Mouse (Mus musculus): ENCODE measurements around the gene Gm20388. TPM values are rescaled to one million over a fixed set of nuclear protein-coding genes. Genes with fewer than 3 reads are reported as not detected.

Gm20388 gene
- total RNA-seq, 2 experiments from 2014 or later, result 18.5 to 23.8 TPM

DNA sequence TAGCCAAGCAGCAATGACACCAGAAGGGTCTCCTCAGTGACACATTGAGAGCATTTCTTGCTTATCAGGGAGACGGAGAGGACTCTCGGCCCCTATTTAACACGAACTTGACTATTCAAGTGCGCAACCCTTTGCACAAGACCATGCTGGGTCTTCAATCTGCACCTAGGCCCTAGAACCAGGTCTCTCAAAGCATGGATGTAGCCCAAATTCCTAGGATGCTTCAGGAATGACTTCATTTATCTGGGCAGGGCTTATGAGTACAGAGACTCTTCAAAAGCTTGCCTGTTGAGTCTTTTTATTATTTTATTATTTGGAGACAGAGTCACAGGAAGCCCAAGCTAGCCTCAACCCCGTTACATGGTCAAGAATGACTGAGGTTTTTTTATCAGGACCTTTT is 3373.9 kb downstream of the Gm20388 start:
- no peak for ATAC-seq (replicated peaks; ENCODE audit: poor library complexity, severe bottlenecking)

GRCm38 (mm10) chr8:123287362-123287761 is 3376.7 kb downstream of the Gm20388 start:
- ATAC-seq (replicated peaks; ENCODE audit: poor library complexity, severe bottlenecking), result no peak

GRCm38 (mm10) chr8:123290166-123290565 is 3379.5 kb downstream of the Gm20388 start:
- ATAC-seq (replicated peaks; ENCODE audit: poor library complexity, severe bottlenecking), result peak; percentile 73; the same call in 1 of the 2 replicates

- no peak for ATAC-seq (replicated peaks; ENCODE audit: poor library complexity, severe bottlenecking)
These were observed 3380.0 kb downstream of the Gm20388 start for GRCm38 (mm10) chr8:123290679-123291078.

GRCm38 (mm10) chr8:123291716-123292115 is 3381.1 kb downstream of the Gm20388 start:
- ATAC-seq (replicated peaks; ENCODE audit: poor library complexity, severe bottlenecking), result no peak

GRCm38 (mm10) chr8:123292281-123292680 is 3381.6 kb downstream of the Gm20388 start:
- ATAC-seq (replicated peaks; ENCODE audit: poor library complexity, severe bottlenecking), result no peak

- ATAC-seq (replicated peaks; ENCODE audit: poor library complexity, severe bottlenecking), result no peak
These were observed 3382.1 kb downstream of the Gm20388 start for GRCm38 (mm10) chr8:123292785-123293184.

- no peak for ATAC-seq (replicated peaks; ENCODE audit: poor library complexity, severe bottlenecking)
These were observed 3387.7 kb downstream of the Gm20388 start for GRCm38 (mm10) chr8:123298301-123298700.

GRCm38 (mm10) chr8:123308738-123309137 is 3398.1 kb downstream of the Gm20388 start:
- ATAC-seq (replicated peaks; ENCODE audit: poor library complexity, severe bottlenecking), result no peak

- ATAC-seq (replicated peaks; ENCODE audit: poor library complexity, severe bottlenecking), result peak; percentile 55
These were observed 3407.3 kb downstream of the Gm20388 start for GRCm38 (mm10) chr8:123317781-123318466.

DNA sequence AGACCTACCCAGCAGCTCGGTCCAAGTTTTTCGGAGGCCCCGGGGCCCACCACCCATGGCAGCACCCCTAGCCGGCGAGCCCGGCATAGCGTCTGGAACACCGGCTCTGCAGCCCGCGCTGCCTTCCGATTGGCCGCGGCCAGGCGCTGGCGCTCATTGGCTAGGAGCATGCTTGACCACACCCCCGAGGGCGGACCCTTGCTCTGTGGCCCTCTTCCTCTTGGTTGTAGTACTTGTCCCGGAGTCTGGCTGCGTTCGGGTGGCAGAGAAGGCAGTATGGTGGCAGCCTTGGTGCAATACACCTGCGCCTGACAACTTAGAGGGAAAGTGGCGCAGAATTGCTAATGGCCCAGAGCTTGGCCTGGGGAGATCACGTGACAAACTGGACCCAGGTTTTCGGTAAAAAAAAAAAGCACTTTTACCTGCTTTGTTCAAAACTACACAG is 3407.8 kb downstream of the Gm20388 start, which contains the start of gene Fanca:
Fanca (minus strand) TSS at position 110 of the 445 bp plus-strand sequence.
- ATAC-seq (replicated peaks; ENCODE audit: poor library complexity, severe bottlenecking), result peak; percentile 99

DNA sequence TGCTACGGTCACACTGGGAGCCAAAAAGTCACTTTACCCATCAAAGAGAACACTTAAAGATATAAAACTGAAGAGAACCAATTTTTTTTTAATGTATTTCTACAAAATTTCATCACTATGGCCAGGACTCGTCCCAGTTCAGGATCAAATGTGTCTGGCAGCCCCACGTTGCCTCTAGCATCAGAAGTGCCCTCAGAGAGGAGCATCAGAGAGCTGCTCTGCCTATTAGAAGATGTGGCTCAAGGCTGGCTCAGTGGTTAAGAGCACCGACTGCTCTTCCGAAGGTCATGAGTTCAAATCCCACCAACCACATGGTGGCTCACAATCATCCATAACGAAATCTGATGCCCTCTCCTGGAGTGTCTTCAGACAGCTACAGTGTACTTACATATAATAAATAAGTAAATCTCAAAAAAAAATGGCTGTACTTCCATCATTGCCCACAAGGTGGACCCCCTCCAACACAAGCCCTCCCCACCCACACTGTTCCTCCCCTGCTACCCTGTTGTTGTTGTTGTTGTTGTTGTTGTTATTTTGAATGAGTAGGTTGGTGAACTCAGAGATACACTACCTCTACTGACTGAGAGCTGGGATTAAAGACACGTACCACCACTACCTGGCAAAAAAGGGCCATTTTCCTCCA is 3409.0 kb downstream of the Gm20388 start:
- ATAC-seq (replicated peaks; ENCODE audit: poor library complexity, severe bottlenecking), result no peak

- no peak for ATAC-seq (replicated peaks; ENCODE audit: poor library complexity, severe bottlenecking)
These were observed 3417.9 kb downstream of the Gm20388 start for GRCm38 (mm10) chr8:123328552-123328951.

- peak; percentile 21; the same call in 1 of the 2 replicates for ATAC-seq (replicated peaks; ENCODE audit: poor library complexity, severe bottlenecking)
These were observed 3418.7 kb downstream of the Gm20388 start for GRCm38 (mm10) chr8:123329350-123329749.

GRCm38 (mm10) chr8:123329961-123330360 is 3419.3 kb downstream of the Gm20388 start:
- ATAC-seq (replicated peaks; ENCODE audit: poor library complexity, severe bottlenecking), result no peak

GRCm38 (mm10) chr8:123330701-123331100 is 3420.1 kb downstream of the Gm20388 start:
- ATAC-seq (replicated peaks; ENCODE audit: poor library complexity, severe bottlenecking), result no peak

- ATAC-seq (replicated peaks; ENCODE audit: poor library complexity, severe bottlenecking), result 0 out of 2 replicates have a peak, but pooled peaks have one; percentile 11
These were observed 3420.7 kb downstream of the Gm20388 start for GRCm38 (mm10) chr8:123331301-123331700.

GRCm38 (mm10) chr8:123331810-123332209 is 3421.2 kb downstream of the Gm20388 start:
- ATAC-seq (replicated peaks; ENCODE audit: poor library complexity, severe bottlenecking), result no peak

DNA sequence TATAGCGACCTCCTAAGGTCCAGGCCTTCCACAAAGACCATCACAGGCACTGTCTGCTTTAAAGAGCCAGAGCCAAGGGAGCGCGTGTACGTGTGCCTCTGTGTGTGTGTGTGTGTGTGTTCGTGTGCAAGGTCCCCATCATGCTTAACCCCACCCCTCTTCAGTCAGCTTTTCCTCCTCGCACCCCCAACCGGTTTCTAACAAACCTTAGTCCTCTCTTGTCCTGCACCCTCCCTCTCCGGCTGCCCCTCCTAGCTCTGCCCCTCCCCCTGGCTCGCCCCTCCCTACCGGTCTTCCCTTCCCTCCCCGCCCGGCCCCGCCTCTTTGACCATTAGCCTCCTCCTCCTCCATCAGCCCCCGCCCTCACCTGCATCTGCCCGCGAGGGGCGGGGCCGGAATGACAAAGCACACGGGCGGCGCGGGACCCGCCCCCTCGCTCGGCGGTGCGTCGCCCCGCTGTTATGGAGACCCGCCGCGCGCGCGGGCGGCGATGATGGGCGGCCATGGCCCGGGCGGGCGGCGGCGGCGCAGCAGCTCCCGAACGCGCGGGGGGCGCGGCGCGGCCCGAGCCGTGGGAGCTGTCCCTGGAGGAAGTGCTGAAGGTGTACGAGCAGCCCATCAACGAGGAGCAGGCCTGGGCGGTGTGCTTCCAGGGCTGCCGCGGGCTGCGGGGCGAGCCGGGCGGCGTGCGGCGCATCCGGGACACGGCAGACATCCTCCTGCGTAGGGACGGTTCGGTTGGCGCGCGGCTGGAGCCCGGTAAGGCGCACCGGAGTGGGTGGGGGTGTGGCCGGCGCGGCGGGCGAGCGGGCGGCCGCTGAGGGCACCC is 3421.8 kb downstream of the Gm20388 start, which contains the start of gene Spire2:
Spire2 (plus strand) TSS at position 452 of the 829 bp plus-strand sequence.
- peak; percentile 80 for ATAC-seq (replicated peaks; ENCODE audit: poor library complexity, severe bottlenecking)

GRCm38 (mm10) chr8:123333091-123333587 is 3422.5 kb downstream of the Gm20388 start:
- no peak for ATAC-seq (replicated peaks; ENCODE audit: poor library complexity, severe bottlenecking)
